8 mouse cellular contexts compared by ENCODE assay signal in genomic region chr10:74203650-74204049, GRCm38 (mm10).
DNase-seq lines count a peak whose midpoint lies in the region; ATAC-seq and TF ChIP-seq lines count a peak whose summit lies in the region.

No protein-coding gene starts in this region.

- H3K9ac ChIP-seq in hindbrain, postnatal 0 days (replicated peaks; ENCODE audit: low read length) = no peak overlapping the region

- H3K27me3 ChIP-seq in hindbrain, postnatal 0 days (ENCODE audit: insufficient read depth, low read length) = no peaks in the 10 kb centered on the region
- no peaks in the 10 kb centered on the region for H3K27me3 ChIP-seq in hindbrain, embryonic 10.5 days (ENCODE audit: insufficient read depth, poor library complexity, severe bottlenecking)
- H3K27me3 ChIP-seq in E14TG2a.4 (ENCODE audit: insufficient read depth, low read length) = no peaks in the 10 kb centered on the region

- ATAC-seq in hindbrain, postnatal 0 days = no peak; the same call in 1 of the 2 replicates
- no peak for ATAC-seq in CD4-positive, CD25-positive, alpha-beta regulatory T cell, adult 4 months

- no peak overlapping the region for H3K4me3 ChIP-seq in hindbrain, postnatal 0 days (ENCODE audit: low read length)
- no peak overlapping the region for H3K4me3 ChIP-seq in hindbrain, embryonic 10.5 days
- no peak overlapping the region for H3K4me3 ChIP-seq in E14TG2a.4 (replicated peaks; ENCODE audit: low read length)

- no peaks in the 10 kb centered on the region for H3K4me1 ChIP-seq in hindbrain, postnatal 0 days (ENCODE audit: insufficient read depth, low read length)
- H3K4me1 ChIP-seq in hindbrain, embryonic 10.5 days (replicated peaks) = no peaks in the 10 kb centered on the region
- no peaks in the 10 kb centered on the region for H3K4me1 ChIP-seq in E14TG2a.4 (replicated peaks; ENCODE audit: low read depth, low read length)

- no peak overlapping the region for H3K4me2 ChIP-seq in hindbrain, postnatal 0 days (ENCODE audit: low read depth, low read length)

- H3K27ac ChIP-seq in hindbrain, postnatal 0 days = no peak overlapping the region
- H3K27ac ChIP-seq in hindbrain, embryonic 10.5 days = no peak overlapping the region

- TF ChIP-seq CTCF in hindbrain, postnatal 0 days (IDR thresholded peaks at IDR 0.05; ENCODE audit: low read depth) = peak; percentile 80
- TF ChIP-seq CTCF in E14TG2a.4 (conservative IDR thresholded peaks at IDR 0.05; ENCODE audit: low read length) = peak; percentile 47

- H3K36me3 ChIP-seq in hindbrain, postnatal 0 days (ENCODE audit: insufficient read depth, low read length) = no peaks in the 10 kb centered on the region
- no peaks in the 10 kb centered on the region for H3K36me3 ChIP-seq in hindbrain, embryonic 10.5 days
- no peaks in the 10 kb centered on the region for H3K36me3 ChIP-seq in E14TG2a.4 (ENCODE audit: insufficient read depth, low read length)

- no peaks in the 10 kb centered on the region for H3K9me3 ChIP-seq in hindbrain, postnatal 0 days (ENCODE audit: low read length)
- H3K9me3 ChIP-seq in hindbrain, embryonic 10.5 days = no peaks in the 10 kb centered on the region
- no peaks in the 10 kb centered on the region for H3K9me3 ChIP-seq in E14TG2a.4 (ENCODE audit: low read length)

- DNase-seq in hindbrain, postnatal 0 days (ENCODE audit: low spot score) = peak; percentile 78
- no peak for DNase-seq in hindbrain, embryonic 10.5 days (ENCODE audit: low spot score)
- peak; percentile 34 for DNase-seq in brain, embryonic 18.5 days (ENCODE audit: low read depth, low spot score)
- peak; percentile 34 to 68 for DNase-seq in frontal cortex, postnatal 36 days (ENCODE audit: low spot score in 2 of 2)
- peak; percentile 34 to 37 for DNase-seq in right cerebral cortex, postnatal 10 days (ENCODE audit: low spot score in 2 of 2)
- no peak for DNase-seq in thymus, postnatal 0 days (ENCODE audit: low spot score)

Comparison
In these comparisons a context has a peak if more than half of its experiments do, and no peak if none do; other contexts are left out.
1. DNase-seq: peak in hindbrain, postnatal 0 days (single experiment), brain, embryonic 18.5 days (single experiment), frontal cortex, postnatal 36 days (2 of 2) and right cerebral cortex, postnatal 10 days (2 of 2); none in hindbrain, embryonic 10.5 days (single experiment) and thymus, postnatal 0 days (single experiment).